Mouse (Mus musculus): ENCODE data around the gene Crabp1. TPM values are rescaled to one million over a fixed set of nuclear protein-coding genes. Genes with fewer than 3 reads are reported as not detected.

Crabp1 gene
- polyA plus RNA-seq, 1 experiment from 2014 or later: 53.8 TPM

GRCm38 (mm10) chr9:54736284-54736701 lies 28.3 kb upstream of the Crabp1 start:
- Histone ChIP-seq H3K27me3 (ENCODE audit: insufficient read depth, low read length) (no peaks in the 10 kb centered on the region), H3K4me3 (ENCODE audit: low read length) (no peak overlapping the region), H3K27ac (ENCODE audit: low read length) (no peak overlapping the region), H3K9ac (replicated peaks; ENCODE audit: low read length) (no peak overlapping the region; the same call in 1 of the 2 replicates), H3K4me2 (replicated peaks; ENCODE audit: low read depth, low read length) (no peak overlapping the region; the same call in 1 of the 2 replicates), H3K9me3 (ENCODE audit: low read length) (no peaks in the 10 kb centered on the region), H3K4me1 (ENCODE audit: insufficient read depth, low read length) (peaks cover 13% of the 10 kb centered on the region), H3K36me3 (ENCODE audit: insufficient read depth, low read length) (no peaks in the 10 kb centered on the region)
- no peak for ATAC-seq (ENCODE audit: low FRiP score, low TSS enrichment)
- 24% methylated on average over 9 of the region's 9 CpGs for WGBS

- Histone ChIP-seq H3K27ac (ENCODE audit: low read length) (no peak overlapping the region), H3K9ac (replicated peaks; ENCODE audit: low read length) (no peak overlapping the region), H3K27me3 (ENCODE audit: insufficient read depth, low read length) (no peaks in the 10 kb centered on the region), H3K4me2 (replicated peaks; ENCODE audit: low read depth, low read length) (no peak overlapping the region), H3K4me1 (ENCODE audit: insufficient read depth, low read length) (peaks cover 8% of the 10 kb centered on the region), H3K4me3 (ENCODE audit: low read length) (no peak overlapping the region), H3K9me3 (ENCODE audit: low read length) (no peaks in the 10 kb centered on the region), H3K36me3 (ENCODE audit: insufficient read depth, low read length) (no peaks in the 10 kb centered on the region)
- 15% methylated on average over 3 of the region's 3 CpGs for WGBS
- no peak for ATAC-seq (ENCODE audit: low FRiP score, low TSS enrichment)
Observed at GRCm38 (mm10) chr9:54738376-54738775, 26.2 kb upstream of the Crabp1 start.

GRCm38 (mm10) chr9:54743891-54744290 lies 20.7 kb upstream of the Crabp1 start:
- Histone ChIP-seq H3K9me3 (ENCODE audit: low read length) (no peaks in the 10 kb centered on the region), H3K4me2 (replicated peaks; ENCODE audit: low read depth, low read length) (no peak overlapping the region), H3K27me3 (ENCODE audit: insufficient read depth, low read length) (no peaks in the 10 kb centered on the region), H3K36me3 (ENCODE audit: insufficient read depth, low read length) (no peaks in the 10 kb centered on the region), H3K4me3 (ENCODE audit: low read length) (no peak overlapping the region), H3K9ac (replicated peaks; ENCODE audit: low read length) (no peak overlapping the region), H3K27ac (ENCODE audit: low read length) (no peak overlapping the region), H3K4me1 (ENCODE audit: insufficient read depth, low read length) (no peaks in the 10 kb centered on the region)
- WGBS: 80% methylated on average over 4 of the region's 4 CpGs
- no peak for ATAC-seq (ENCODE audit: low FRiP score, low TSS enrichment)

GRCm38 (mm10) chr9:54745740-54746370 lies 18.7 kb upstream of the Crabp1 start:
- no peaks in the 10 kb centered on the region for H3K36me3 ChIP-seq (ENCODE audit: insufficient read depth, low read length)
- no peaks in the 10 kb centered on the region for H3K27me3 ChIP-seq (ENCODE audit: insufficient read depth, low read length)
- H3K9ac ChIP-seq (replicated peaks; ENCODE audit: low read length): 0 out of 2 replicates have a peak overlapping the region, but pooled peaks have one; percentile 15
- no peak overlapping the region for H3K27ac ChIP-seq (ENCODE audit: low read length)
- no peak overlapping the region for H3K4me3 ChIP-seq (ENCODE audit: low read length)
- WGBS: 43% methylated on average over 13 of the region's 13 CpGs
- no peaks in the 10 kb centered on the region for H3K4me1 ChIP-seq (ENCODE audit: insufficient read depth, low read length)
- H3K9me3 ChIP-seq (ENCODE audit: low read length): no peaks in the 10 kb centered on the region
- no peak overlapping the region for H3K4me2 ChIP-seq (replicated peaks; ENCODE audit: low read depth, low read length)
- ATAC-seq (ENCODE audit: low FRiP score, low TSS enrichment): no peak

- no peaks in the 10 kb centered on the region for H3K9me3 ChIP-seq (ENCODE audit: low read length)
- no peak for ATAC-seq (ENCODE audit: low FRiP score, low TSS enrichment)
Observed at GRCm38 (mm10) chr9:54750215-54750981, 14.2 kb upstream of the Crabp1 start.

GRCm38 (mm10) chr9:54751684-54752083 lies 12.9 kb upstream of the Crabp1 start:
- H3K27me3 ChIP-seq (ENCODE audit: insufficient read depth, low read length): peaks cover 8% of the 10 kb centered on the region
- no peaks in the 10 kb centered on the region for H3K4me1 ChIP-seq (ENCODE audit: insufficient read depth, low read length)
- WGBS: 93% methylated on average over 2 of the region's 2 CpGs
- no peaks in the 10 kb centered on the region for H3K9me3 ChIP-seq (ENCODE audit: low read length)
- H3K36me3 ChIP-seq (ENCODE audit: insufficient read depth, low read length): no peaks in the 10 kb centered on the region
- H3K9ac ChIP-seq (replicated peaks; ENCODE audit: low read length): no peak overlapping the region
- no peak overlapping the region for H3K27ac ChIP-seq (ENCODE audit: low read length)
- no peak overlapping the region for H3K4me2 ChIP-seq (replicated peaks; ENCODE audit: low read depth, low read length)
- no peak for ATAC-seq (ENCODE audit: low FRiP score, low TSS enrichment)
- H3K4me3 ChIP-seq (ENCODE audit: low read length): no peak overlapping the region

More at GRCm38 (mm10) chr9:54750215-54750981, 14.2 kb upstream of the Crabp1 start:
- 83% methylated on average over 7 of the region's 7 CpGs for WGBS
- H3K4me3 ChIP-seq (ENCODE audit: low read length): no peak overlapping the region
- H3K9ac ChIP-seq (replicated peaks; ENCODE audit: low read length): no peak overlapping the region
- H3K27me3 ChIP-seq (ENCODE audit: insufficient read depth, low read length): peaks cover 8% of the 10 kb centered on the region
- no peaks in the 10 kb centered on the region for H3K36me3 ChIP-seq (ENCODE audit: insufficient read depth, low read length)
- no peaks in the 10 kb centered on the region for H3K4me1 ChIP-seq (ENCODE audit: insufficient read depth, low read length)
- H3K27ac ChIP-seq (ENCODE audit: low read length): no peak overlapping the region
- no peak overlapping the region for H3K4me2 ChIP-seq (replicated peaks; ENCODE audit: low read depth, low read length)

GRCm38 (mm10) chr9:54752201-54752943 lies 12.2 kb upstream of the Crabp1 start:
- no peaks in the 10 kb centered on the region for H3K4me1 ChIP-seq (ENCODE audit: insufficient read depth, low read length)
- H3K4me3 ChIP-seq (ENCODE audit: low read length): no peak overlapping the region
- peaks cover 8% of the 10 kb centered on the region for H3K27me3 ChIP-seq (ENCODE audit: insufficient read depth, low read length)
- ATAC-seq (ENCODE audit: low FRiP score, low TSS enrichment): no peak
- no peak overlapping the region for H3K9ac ChIP-seq (replicated peaks; ENCODE audit: low read length)
- no peak overlapping the region for H3K4me2 ChIP-seq (replicated peaks; ENCODE audit: low read depth, low read length)
- no peaks in the 10 kb centered on the region for H3K36me3 ChIP-seq (ENCODE audit: insufficient read depth, low read length)
- 19% methylated on average over 21 of the region's 21 CpGs for WGBS
- no peaks in the 10 kb centered on the region for H3K9me3 ChIP-seq (ENCODE audit: low read length)
- no peak overlapping the region for H3K27ac ChIP-seq (ENCODE audit: low read length)

- Histone ChIP-seq H3K36me3 (ENCODE audit: insufficient read depth, low read length) (no peaks in the 10 kb centered on the region), H3K27me3 (ENCODE audit: insufficient read depth, low read length) (peaks cover 8% of the 10 kb centered on the region), H3K27ac (ENCODE audit: low read length) (no peak overlapping the region)
Observed at GRCm38 (mm10) chr9:54752944-54753295, 11.6 kb upstream of the Crabp1 start.

GRCm38 (mm10) chr9:54759592-54759991 lies 5.0 kb upstream of the Crabp1 start:
- WGBS: 44% methylated on average over 6 of the region's 6 CpGs
- Histone ChIP-seq H3K27me3 (ENCODE audit: insufficient read depth, low read length) (peaks cover 23% of the 10 kb centered on the region), H3K4me2 (replicated peaks; ENCODE audit: low read depth, low read length) (no peak overlapping the region), H3K27ac (ENCODE audit: low read length) (no peak overlapping the region), H3K36me3 (ENCODE audit: insufficient read depth, low read length) (no peaks in the 10 kb centered on the region), H3K4me1 (ENCODE audit: insufficient read depth, low read length) (peaks cover 3% of the 10 kb centered on the region), H3K4me3 (ENCODE audit: low read length) (no peak overlapping the region), H3K9me3 (ENCODE audit: low read length) (no peaks in the 10 kb centered on the region), H3K9ac (replicated peaks; ENCODE audit: low read length) (no peak overlapping the region)
- ATAC-seq (ENCODE audit: low FRiP score, low TSS enrichment): peak; percentile 59; the same call in 1 of the 2 replicates

More at GRCm38 (mm10) chr9:54752944-54753295, 11.6 kb upstream of the Crabp1 start:
- 41% methylated on average over 11 of the region's 11 CpGs for WGBS
- H3K9me3 ChIP-seq (ENCODE audit: low read length): no peaks in the 10 kb centered on the region
- H3K4me2 ChIP-seq (replicated peaks; ENCODE audit: low read depth, low read length): no peak overlapping the region
- no peaks in the 10 kb centered on the region for H3K4me1 ChIP-seq (ENCODE audit: insufficient read depth, low read length)
- ATAC-seq (ENCODE audit: low FRiP score, low TSS enrichment): no peak
- H3K9ac ChIP-seq (replicated peaks; ENCODE audit: low read length): no peak overlapping the region
- H3K4me3 ChIP-seq (ENCODE audit: low read length): no peak overlapping the region

Data from kidney, embryonic 16.5 days (tissue).